Mouse (Mus musculus): Measurements from ENCODE around the gene Fpgs. TPM values are rescaled to one million over a fixed set of nuclear protein-coding genes. Genes with fewer than 3 reads are reported as not detected.

The Fpgs gene
- total and polyA plus RNA-seq, 3 experiments = 40.0 to 73.9 TPM; not detected in 1

GRCm38 (mm10) chr2:32681754-32682153, 22.2 kb downstream of the Fpgs start:
- Histone ChIP-seq H3K27ac (ENCODE audit: control insufficient read depth, low read depth, low read length) (no peak overlapping the region), H3K4me1 (ENCODE audit: control insufficient read depth in 1 of 2, insufficient read depth in 2 of 2, low read length in 2 of 2) (no peaks in the 10 kb centered on the region), H3K9me3 (replicated peaks; ENCODE audit: insufficient read depth, low read length) (no peaks in the 10 kb centered on the region), H3K9ac (ENCODE audit: control insufficient read depth, low read depth, low read length, poor library complexity, severe bottlenecking) (no peak overlapping the region), H3K4me3 (ENCODE audit: control insufficient read depth in 1 of 2, insufficient read depth in 1 of 2, low read depth in 2 of 2, low read length in 2 of 2) (no peak overlapping the region), H3K79me2 (ENCODE audit: control insufficient read depth, insufficient read depth, low read length, poor library complexity) (no peaks in the 10 kb centered on the region), H3K36me3 (ENCODE audit: control insufficient read depth in 1 of 2, insufficient read depth in 2 of 2, low read length in 2 of 2) (peaks cover 0 to 5% of the 10 kb centered on the region in 2 experiments; a peak in 2 of 4 replicates), H3K27me3 (ENCODE audit: control insufficient read depth in 1 of 2, insufficient read depth in 2 of 2, low read length in 2 of 2) (no peaks in the 10 kb centered on the region)
- peak; percentile 46 for DNase-seq (ENCODE audit: low read depth, low spot score)
- no peak for TF ChIP-seq SIN3A (IDR thresholded peaks at IDR 0.05; ENCODE audit: low read length)
- TF ChIP-seq ZMIZ1 (IDR thresholded peaks at IDR 0.05; ENCODE audit: low read depth, low read length) = no peak
- no peak for TF ChIP-seq JUND (IDR thresholded peaks at IDR 0.05; ENCODE audit: low read depth, low read length)
- TF ChIP-seq MYB (IDR thresholded peaks at IDR 0.05; ENCODE audit: low read depth, low read length) = no peak
- no peak for TF ChIP-seq ELF1 (IDR thresholded peaks at IDR 0.05; ENCODE audit: low read depth, low read length)
- no peak for TF ChIP-seq RAD21 (IDR thresholded peaks at IDR 0.05; ENCODE audit: low read depth, low read length)
- no peak; a peak in 1 of 4 replicates for TF ChIP-seq POLR2A (IDR thresholded peaks at IDR 0.05; ENCODE audit: control insufficient read depth in 1 of 2, insufficient read depth in 1 of 2, low read depth in 1 of 2, low read length in 2 of 2, poor library complexity in 1 of 2)
- no peak for TF ChIP-seq MAZ (IDR thresholded peaks at IDR 0.05; ENCODE audit: low read depth, low read length)
- TF ChIP-seq UBTF (IDR thresholded peaks at IDR 0.05; ENCODE audit: borderline replicate concordance, insufficient read depth, low read depth, low read length) = no peak
- TF ChIP-seq MYC (IDR thresholded peaks at IDR 0.05; ENCODE audit: low read depth, low read length) = no peak
- no peak for TF ChIP-seq CHD2 (IDR thresholded peaks at IDR 0.05; ENCODE audit: low read length)
- TF ChIP-seq POLR2AphosphoS2 (IDR thresholded peaks at IDR 0.05; ENCODE audit: low read length) = no peak
- TF ChIP-seq RCOR1 (IDR thresholded peaks at IDR 0.05; ENCODE audit: low read depth, low read length) = no peak
- no peak for TF ChIP-seq MXI1 (IDR thresholded peaks at IDR 0.05; ENCODE audit: low read depth, low read length)
- no peak for TF ChIP-seq EP300 (IDR thresholded peaks at IDR 0.05; ENCODE audit: low read depth in 1 of 2, low read length in 2 of 2)
- TF ChIP-seq CTCF (IDR thresholded peaks at IDR 0.05 in 2 of 3, conservative IDR thresholded peaks at IDR 0.05 in 1 of 3; ENCODE audit: control insufficient read depth in 1 of 3, insufficient read depth in 1 of 3, low read depth in 2 of 3, low read length in 3 of 3, poor library complexity in 1 of 3, severe bottlenecking in 1 of 3) = no peak
- no peak for TF ChIP-seq ETS1 (IDR thresholded peaks at IDR 0.05; ENCODE audit: low read depth, low read length)
- TF ChIP-seq HCFC1 (IDR thresholded peaks at IDR 0.05; ENCODE audit: low read depth, low read length) = no peak
- no peak for TF ChIP-seq MAX (IDR thresholded peaks at IDR 0.05; ENCODE audit: low read length)

- no peak for DNase-seq (ENCODE audit: low read depth, low spot score)
- Histone ChIP-seq H3K79me2 (ENCODE audit: control insufficient read depth, insufficient read depth, low read length, poor library complexity) (no peaks in the 10 kb centered on the region), H3K36me3 (ENCODE audit: control insufficient read depth in 1 of 2, insufficient read depth in 2 of 2, low read length in 2 of 2) (peaks cover 0 to 5% of the 10 kb centered on the region in 2 experiments; a peak in 2 of 4 replicates), H3K4me3 (ENCODE audit: control insufficient read depth in 1 of 2, insufficient read depth in 1 of 2, low read depth in 2 of 2, low read length in 2 of 2) (no peak overlapping the region), H3K9ac (ENCODE audit: control insufficient read depth, low read depth, low read length, poor library complexity, severe bottlenecking) (no peak overlapping the region), H3K4me1 (ENCODE audit: control insufficient read depth in 1 of 2, insufficient read depth in 2 of 2, low read length in 2 of 2) (no peaks in the 10 kb centered on the region), H3K27ac (ENCODE audit: control insufficient read depth, low read depth, low read length) (no peak overlapping the region), H3K27me3 (ENCODE audit: control insufficient read depth in 1 of 2, insufficient read depth in 2 of 2, low read length in 2 of 2) (no peaks in the 10 kb centered on the region), H3K9me3 (replicated peaks; ENCODE audit: insufficient read depth, low read length) (no peaks in the 10 kb centered on the region)
- TF ChIP-seq USF2 (IDR thresholded peaks at IDR 0.05; ENCODE audit: borderline replicate concordance in 1 of 2, insufficient read depth in 1 of 2, low read depth in 1 of 2, low read length in 2 of 2) (no peak), CTCF (IDR thresholded peaks at IDR 0.05 in 2 of 3, conservative IDR thresholded peaks at IDR 0.05 in 1 of 3; ENCODE audit: control insufficient read depth in 1 of 3, insufficient read depth in 1 of 3, low read depth in 2 of 3, low read length in 3 of 3, poor library complexity in 1 of 3, severe bottlenecking in 1 of 3) (no peak), ZMIZ1 (IDR thresholded peaks at IDR 0.05; ENCODE audit: low read depth, low read length) (no peak)
Measured at GRCm38 (mm10) chr2:32680961-32681650, 22.8 kb downstream of the Fpgs start.

Data from MEL (cell line).